Mouse (Mus musculus) right cerebral cortex, postnatal 4 days (tissue): ENCODE results near the gene Nkapl.

Experiments used
- DNase-seq: peaks from one replicate; pipeline ENCODE4 v3.0.0-alpha.2; 2022

Nkapl gene

GRCm38 (mm10) chr13:21423301-21423700, 45.0 kb downstream of the Nkapl start:
- DNase-seq = no peak

- no peak for DNase-seq
Measured at GRCm38 (mm10) chr13:21418865-21419264, 49.4 kb downstream of the Nkapl start.

DNA sequence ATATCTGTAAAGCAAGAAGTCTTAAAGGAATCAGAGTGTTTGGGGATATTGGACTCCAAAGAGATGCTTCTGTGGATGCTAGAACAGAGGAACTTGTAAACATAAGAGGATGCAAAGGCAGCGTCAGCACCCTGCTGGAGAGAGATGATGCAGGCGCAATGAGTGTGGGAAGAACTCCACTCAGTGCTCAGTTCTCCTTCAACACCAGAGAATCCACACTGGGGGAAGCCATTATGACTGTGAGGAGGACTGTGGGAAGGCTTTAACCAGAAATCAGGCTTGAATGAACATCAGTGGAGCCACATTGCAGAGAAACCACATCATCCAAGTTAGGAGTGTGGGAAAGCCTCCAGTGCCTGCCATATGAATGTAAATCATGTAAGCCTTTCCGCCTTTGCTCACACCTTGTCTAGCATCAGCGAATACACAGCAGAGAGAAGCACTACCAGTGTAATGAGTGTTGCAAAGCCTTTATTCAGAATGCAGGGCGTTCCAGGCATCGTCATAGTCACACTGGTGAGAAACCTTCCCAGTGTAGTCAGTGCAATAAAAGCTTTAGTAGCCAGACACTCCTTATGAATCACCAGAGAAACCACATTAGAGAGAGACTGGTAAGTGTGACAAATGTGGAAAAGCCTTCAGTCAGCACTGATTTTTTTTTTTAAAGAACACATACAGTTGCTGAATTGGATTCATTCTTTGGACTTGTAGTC, 50.9 kb downstream of the Nkapl start:
- no peak for DNase-seq
